Mouse (Mus musculus) E14TG2a.4 (cell line): Measurements from ENCODE around the gene Pik3r3.

Experiments used
- CTCF ChIP-seq: conservative IDR thresholded peaks from 2 replicates; pipeline ENCODE4 v1.5.1; 2014; ENCODE audit warnings: low read length
- NANOG ChIP-seq: IDR thresholded peaks from 2 replicates; pipeline ENCODE4 v1.6.1; 2014; ENCODE audit warnings: borderline replicate concordance, low read length, mixed read lengths
- POU5F1 ChIP-seq: IDR thresholded peaks from 2 replicates; pipeline ENCODE4 v1.6.1; 2014; ENCODE audit warnings: low read length, borderline replicate concordance

- TF ChIP-seq CTCF (no peak), POU5F1 (no peak), NANOG (no peak)
Measured at GRCm38 (mm10) chr4:116192286-116192835, 29.1 kb upstream of the Pik3r3 start.
